Mouse (Mus musculus) CD4-positive, CD25-positive, alpha-beta regulatory T cell, adult 2 months (primary cell): Measurements from ENCODE around the gene Klk1b9.
"Not testable (repeated sequence)": the region's sequence is repeated elsewhere in the genome, so short reads cannot be mapped to it uniquely, and the experiment has no call there.

Source experiments
- DNase-seq: peaks from one replicate; pipeline ENCODE4 v3.0.0-alpha.2; 2012; ENCODE audit warnings: low read depth, low spot score

Gene Klk1b9

DNA sequence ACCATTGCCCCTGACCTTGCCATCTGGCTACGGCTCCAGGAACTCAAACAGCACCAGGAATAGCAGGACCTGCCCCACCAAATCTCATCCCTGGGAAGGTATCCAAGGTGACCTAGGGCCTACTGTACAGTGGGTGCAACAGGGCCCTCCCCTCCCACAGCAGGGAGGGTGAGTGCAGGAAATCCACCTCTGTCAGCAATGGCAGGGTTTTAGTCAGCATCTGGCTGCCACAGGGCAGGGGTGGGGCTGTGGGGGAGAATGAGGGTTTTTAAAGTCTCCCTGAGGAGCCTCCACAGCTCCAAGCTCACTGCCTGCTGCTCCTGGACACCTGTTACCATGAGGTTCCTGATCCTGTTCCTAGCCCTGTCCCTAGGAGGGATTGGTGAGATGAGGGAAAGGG is at the start of gene Klk1b9:
Gene Klk1b9, plus strand, starts transcription at position 301 of the 400 bp plus-strand sequence.
- DNase-seq, result not testable (repeated sequence)

GRCm38 (mm10) chr7:43928521-43928920 is 47.3 kb upstream of the Klk1b9 start:
- DNase-seq, result peak; percentile 36

GRCm38 (mm10) chr7:43932337-43932736 is 43.5 kb upstream of the Klk1b9 start:
- DNase-seq, result no peak

DNA sequence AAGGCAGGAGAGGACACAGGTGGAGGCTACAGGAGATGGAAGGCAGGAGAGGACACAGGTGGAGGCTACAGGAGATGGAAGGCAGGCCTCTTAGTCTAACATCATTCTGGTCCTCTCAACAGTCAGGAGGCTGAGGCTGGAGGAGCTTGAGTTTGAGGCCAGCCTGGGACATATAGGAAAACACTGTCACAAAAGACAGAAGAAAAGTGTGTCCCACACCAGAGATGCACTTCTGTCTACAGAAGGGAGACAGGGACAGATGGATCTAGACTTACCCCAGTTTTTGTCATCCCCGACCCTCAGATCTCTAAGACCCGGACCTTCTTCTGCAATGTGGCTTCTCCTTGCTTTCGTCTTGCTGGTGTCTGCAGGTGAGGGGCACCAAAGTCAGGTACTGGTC is 42.4 kb upstream of the Klk1b9 start, which contains the start of gene Klk15:
Gene Klk15, plus strand, starts transcription at position 301 of the 400 bp plus-strand sequence.
- DNase-seq, result no peak

DNA sequence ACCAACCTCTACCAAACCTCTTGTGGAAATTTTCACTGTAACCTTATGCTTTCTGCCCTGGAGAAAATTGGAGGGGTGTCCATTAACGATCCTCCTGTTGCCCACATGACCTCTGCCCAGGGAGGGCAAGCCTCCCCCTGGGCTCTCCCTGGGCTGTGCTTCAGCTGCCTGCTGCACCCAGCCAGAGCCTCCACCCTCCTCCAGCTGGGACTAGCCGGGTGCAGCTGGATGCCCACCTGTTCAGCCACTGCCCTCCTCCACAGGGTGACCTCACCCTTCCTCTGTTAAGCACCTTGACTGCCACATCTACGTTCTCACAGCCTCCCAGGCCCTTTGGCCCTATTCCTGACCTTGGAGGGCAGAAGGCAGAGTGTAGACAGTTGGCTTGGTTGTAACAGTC is 41.1 kb upstream of the Klk1b9 start:
- no peak for DNase-seq

DNA sequence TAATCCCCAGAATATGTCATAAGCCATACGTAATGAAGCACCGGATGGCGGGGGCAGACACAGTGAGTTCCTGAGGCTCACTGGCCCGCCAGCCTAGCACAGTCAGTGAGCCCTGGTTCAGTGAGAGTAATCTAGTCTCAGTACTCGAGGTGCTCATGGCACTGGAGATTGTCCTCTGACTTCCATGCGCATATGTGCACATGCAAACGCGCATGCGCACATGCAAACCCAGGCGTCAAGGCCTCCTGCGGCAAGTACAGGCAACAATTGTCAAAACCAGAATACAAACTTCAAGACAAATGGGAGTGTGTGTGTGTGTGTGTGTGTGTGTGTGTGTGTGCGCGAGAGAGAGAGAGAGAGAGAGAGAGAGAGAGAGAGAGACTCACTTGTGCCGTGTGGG is 39.3 kb upstream of the Klk1b9 start:
- no peak for DNase-seq

- DNase-seq, result not testable (repeated sequence)
Measured at GRCm38 (mm10) chr7:43942293-43942692, 33.6 kb upstream of the Klk1b9 start.

GRCm38 (mm10) chr7:43944727-43945264 is 31.1 kb upstream of the Klk1b9 start:
- DNase-seq, result no peak

- DNase-seq, result no peak
Measured at GRCm38 (mm10) chr7:43950364-43950763, 25.5 kb upstream of the Klk1b9 start, which contains the start of gene Klk1b8. TSS of gene Klk1b8 (plus strand) at chr7:43950664.

- no peak for DNase-seq
Measured at GRCm38 (mm10) chr7:43952703-43953102, 23.2 kb upstream of the Klk1b9 start.

GRCm38 (mm10) chr7:43966451-43966850 is 9.4 kb upstream of the Klk1b9 start, which contains the start of gene Klk1b1:
TSS of gene Klk1b1 (plus strand) at chr7:43966751.
- no peak for DNase-seq

- DNase-seq, result no peak
Measured at GRCm38 (mm10) chr7:43967058-43967457, 8.8 kb upstream of the Klk1b9 start.

DNA sequence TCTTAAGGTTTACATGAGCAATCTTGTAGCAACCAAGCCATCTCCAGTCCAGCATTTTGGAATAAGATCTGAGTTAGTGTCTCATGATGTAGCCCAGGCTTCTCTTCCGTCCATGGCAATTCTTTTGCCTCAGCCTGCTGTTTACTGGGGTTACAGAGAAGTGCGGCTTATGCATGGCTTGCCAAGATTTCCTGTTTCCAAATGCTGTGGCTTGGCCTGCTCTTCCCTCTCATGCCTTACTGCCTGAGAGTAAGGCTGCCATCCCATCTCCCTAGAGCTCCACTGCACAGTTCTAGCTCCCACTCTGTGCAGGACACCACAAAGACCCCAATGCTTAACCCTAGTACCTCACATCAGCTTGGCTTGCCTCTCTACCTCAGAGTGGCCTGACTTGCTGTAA is 8.2 kb upstream of the Klk1b9 start:
- DNase-seq, result no peak

GRCm38 (mm10) chr7:43985657-43986056 is 9.8 kb downstream of the Klk1b9 start:
- DNase-seq, result no peak

DNA sequence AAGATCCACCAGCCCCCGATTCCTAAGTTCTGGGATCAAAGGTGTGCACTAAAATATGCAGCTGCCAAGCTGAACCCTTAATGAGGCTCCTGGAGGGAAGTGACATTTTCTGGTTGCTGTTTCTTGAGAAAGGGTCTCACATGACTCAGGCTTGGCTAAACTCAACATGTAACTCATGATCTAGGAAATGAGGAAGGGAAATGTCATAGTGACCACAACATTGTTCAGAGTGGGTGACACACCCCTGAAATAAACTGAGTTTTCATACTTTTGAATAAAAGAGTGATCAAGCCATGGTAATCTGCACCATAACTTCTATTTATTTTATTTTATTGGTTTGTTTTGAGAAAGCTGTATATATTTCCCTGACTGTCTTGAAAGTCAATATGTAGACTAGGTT is 19.0 kb downstream of the Klk1b9 start:
- not testable (repeated sequence) for DNase-seq

DNA sequence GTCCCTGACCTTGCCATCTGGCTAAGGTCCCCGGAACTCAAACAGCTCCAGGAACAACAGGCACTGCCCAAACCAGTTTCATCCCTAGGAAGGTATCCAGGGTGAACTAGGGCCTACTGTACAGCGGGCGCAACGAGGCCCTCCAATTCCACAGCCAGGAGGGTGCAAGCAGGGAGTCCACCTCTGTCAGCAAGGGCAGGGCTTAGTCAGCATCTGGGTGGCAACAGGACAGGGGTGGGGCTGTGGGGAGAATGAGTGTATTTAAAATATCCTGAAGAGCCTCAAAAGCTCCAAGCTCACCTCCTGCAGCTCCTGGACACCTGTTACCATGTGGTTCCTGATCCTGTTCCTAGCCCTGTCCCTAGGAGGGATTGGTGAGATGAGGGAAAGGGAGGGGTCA is 19.7 kb downstream of the Klk1b9 start, which contains the start of gene Klk1b11:
Gene Klk1b11, plus strand, starts transcription at position 301 of the 400 bp plus-strand sequence.
- DNase-seq, result not testable (repeated sequence)

DNA sequence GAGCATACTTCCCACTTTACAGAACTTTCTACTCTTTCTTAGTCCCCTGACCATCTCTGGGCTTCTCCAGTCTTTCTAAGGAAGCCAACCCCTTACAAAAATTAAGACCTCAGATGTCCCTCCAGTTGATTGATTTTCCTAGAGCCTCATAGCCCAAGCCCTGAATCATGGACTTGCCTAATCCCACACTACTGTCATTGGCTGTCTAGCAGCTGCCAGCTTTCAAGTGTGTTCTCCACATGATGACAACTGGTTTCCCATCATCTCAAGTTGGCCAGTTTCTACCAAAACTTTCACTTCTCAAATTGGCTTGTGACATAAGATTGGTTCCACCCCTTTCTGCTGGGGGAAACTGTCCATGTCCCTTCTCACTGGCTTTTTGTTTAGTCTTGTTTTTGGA is 29.0 kb downstream of the Klk1b9 start:
- DNase-seq, result no peak

GRCm38 (mm10) chr7:44011868-44012267 is 36.0 kb downstream of the Klk1b9 start, which contains the start of gene Klk1b26:
TSS of gene Klk1b26 (plus strand) at chr7:44012168.
- DNase-seq, result not testable (repeated sequence)

DNA sequence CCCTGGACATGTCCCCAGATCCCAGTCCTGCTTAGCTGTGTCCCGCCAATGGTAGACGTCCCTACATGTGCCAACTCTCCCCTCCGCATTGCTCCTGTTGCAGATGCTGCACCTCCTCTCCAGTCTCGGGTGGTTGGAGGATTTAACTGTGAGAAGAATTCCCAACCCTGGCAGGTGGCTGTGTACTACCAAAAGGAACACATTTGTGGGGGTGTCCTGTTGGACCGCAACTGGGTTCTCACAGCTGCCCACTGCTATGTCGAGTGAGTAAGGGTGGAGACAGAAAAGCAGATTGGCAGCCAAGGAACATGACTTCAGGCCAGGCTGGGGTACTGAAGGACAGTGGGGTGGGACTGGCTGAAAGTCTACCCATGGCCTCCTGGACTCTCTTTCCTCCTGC is 38.8 kb downstream of the Klk1b9 start:
- DNase-seq, result not testable (repeated sequence)

DNA sequence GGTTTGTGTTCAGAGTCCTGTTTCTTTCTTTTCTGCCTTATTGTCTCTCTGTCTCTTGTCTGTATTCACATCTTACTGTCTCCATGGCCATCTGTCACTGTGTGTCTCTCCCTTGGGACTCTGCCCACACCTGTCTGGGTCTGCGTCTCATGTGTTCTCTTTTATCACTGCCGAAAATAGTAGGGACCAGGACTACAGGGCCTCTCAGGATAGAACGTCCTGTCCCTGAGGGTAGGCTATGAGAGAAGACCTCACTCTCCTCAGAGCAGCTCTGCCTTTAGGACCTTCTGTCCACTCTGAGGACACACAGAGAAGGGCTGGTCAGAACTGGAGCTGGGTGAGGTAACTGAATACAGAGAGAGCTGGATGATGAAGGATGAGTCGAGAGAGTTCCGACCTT is 39.2 kb downstream of the Klk1b9 start:
- DNase-seq, result no peak
